Mouse (Mus musculus): ENCODE data around the gene Yy1. TPM values are rescaled to one million over a fixed set of nuclear protein-coding genes. Genes with fewer than 3 reads are reported as not detected.

The Yy1 gene
- polyA plus RNA-seq (2015; fragmentation: Nextera tagmentation; extraction: Ambion mirVana), result 17.4 and 17.6 TPM in 2 replicates

- Histone ChIP-seq H3K4me3 (peak within 1 kb of the TSS; percentile 99), H3K4me2 (replicated peaks) (peak within 1 kb of the TSS; percentile 67), H3K36me3 (peaks cover 7% of the 10 kb centered on the region; the same call in 1 of the 2 replicates), H3K9ac (peak within 1 kb of the TSS; percentile 96), H3K27ac (peak within 1 kb of the TSS; percentile 98), H3K4me1 (peaks cover 32% of the 10 kb centered on the region), H3K27me3 (no peaks in the 10 kb centered on the region), H3K9me3 (no peaks in the 10 kb centered on the region)
- WGBS, result under 1% methylated on average over 80 of the region's 127 CpGs
- peak; percentile 93 for ATAC-seq (ENCODE audit: low FRiP score, low read depth)
Observed at GRCm38 (mm10) chr12:108792546-108793452, at the start of gene Yy1. Gene Yy1 (plus strand): TSS chr12:108792973.

DNA sequence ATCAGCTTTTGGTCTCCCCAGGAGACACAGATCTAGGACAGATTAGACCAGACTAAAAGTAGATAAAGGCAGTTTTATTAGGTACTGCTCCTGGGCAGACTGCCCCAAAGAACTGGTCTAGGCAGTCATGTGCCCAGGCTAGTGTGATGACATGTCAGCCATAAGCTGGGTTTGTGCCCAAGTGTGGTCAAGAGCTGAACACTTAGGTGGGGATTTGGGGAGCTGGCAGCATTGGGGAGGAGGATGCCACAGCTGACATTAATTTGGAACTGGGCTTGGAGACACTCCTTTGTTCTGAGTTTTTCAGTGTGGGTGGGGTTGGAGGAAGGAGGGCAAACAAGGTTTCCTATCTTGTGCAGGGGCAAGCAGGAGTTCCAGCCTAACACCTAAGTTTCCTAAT lies 46.8 kb upstream of the Yy1 start:
- no peaks in the 10 kb centered on the region for H3K27me3 ChIP-seq
- H3K36me3 ChIP-seq, result no peaks in the 10 kb centered on the region
- ATAC-seq (ENCODE audit: low FRiP score, low read depth), result no peak
- H3K9me3 ChIP-seq, result peaks cover 7% of the 10 kb centered on the region
- no peak overlapping the region for H3K4me2 ChIP-seq (replicated peaks)
- H3K9ac ChIP-seq, result no peak overlapping the region
- H3K4me1 ChIP-seq, result no peaks in the 10 kb centered on the region
- H3K27ac ChIP-seq, result no peak overlapping the region
- no peak overlapping the region for H3K4me3 ChIP-seq

DNA sequence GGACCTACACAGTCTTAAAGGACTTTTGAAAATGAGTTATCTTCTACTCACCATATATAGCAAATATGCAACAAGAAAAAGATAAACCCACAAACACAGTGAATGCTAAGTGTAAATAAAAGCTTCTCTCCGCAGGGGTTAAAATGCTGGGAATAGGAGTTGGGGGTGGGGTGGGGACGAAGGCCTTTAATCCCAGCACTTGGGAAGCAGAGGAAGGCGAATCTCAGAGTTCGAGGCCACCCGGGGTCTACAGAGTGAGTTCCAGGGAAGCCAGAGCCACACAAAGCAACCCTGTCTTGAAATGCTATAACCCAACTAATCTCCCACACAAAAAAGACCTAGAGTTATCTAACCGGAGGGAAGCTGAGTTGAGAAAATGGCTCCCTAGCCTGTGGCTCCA lies 43.8 kb upstream of the Yy1 start:
- H3K9me3 ChIP-seq, result peaks cover 7% of the 10 kb centered on the region
- no peak overlapping the region for H3K4me3 ChIP-seq
- no peak overlapping the region for H3K9ac ChIP-seq
- no peaks in the 10 kb centered on the region for H3K36me3 ChIP-seq
- H3K4me1 ChIP-seq, result no peaks in the 10 kb centered on the region
- no peak overlapping the region for H3K4me2 ChIP-seq (replicated peaks)
- H3K27ac ChIP-seq, result no peak overlapping the region
- no peak for ATAC-seq (ENCODE audit: low FRiP score, low read depth)
- no peaks in the 10 kb centered on the region for H3K27me3 ChIP-seq
- 73% methylated on average over 6 of the region's 6 CpGs for WGBS

DNA sequence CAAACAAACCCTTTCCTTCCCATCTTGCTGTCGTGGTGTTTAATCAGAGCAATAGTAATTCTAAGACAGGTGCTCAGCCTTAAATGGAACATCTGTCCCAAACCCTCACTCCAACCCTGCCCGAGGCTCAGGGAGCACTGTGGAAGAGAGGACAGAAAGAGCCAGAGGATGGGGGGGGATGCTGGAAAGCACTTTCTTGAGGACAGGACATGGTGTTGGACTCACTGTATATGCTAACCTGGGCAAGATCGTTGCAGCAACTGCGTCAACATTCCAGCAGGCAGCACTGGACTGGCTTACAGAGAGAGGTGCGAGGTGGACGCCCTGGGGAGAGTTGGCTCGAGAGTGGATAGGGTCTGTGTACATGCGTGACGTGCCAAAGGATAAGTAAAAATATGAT lies 43.3 kb upstream of the Yy1 start:
- WGBS, result 81% methylated on average over 9 of the region's 9 CpGs

GRCm38 (mm10) chr12:108750226-108750625 lies 42.5 kb upstream of the Yy1 start:
- Histone ChIP-seq H3K27me3 (no peaks in the 10 kb centered on the region), H3K4me3 (no peak overlapping the region), H3K36me3 (no peaks in the 10 kb centered on the region), H3K4me2 (replicated peaks) (no peak overlapping the region), H3K9me3 (peaks cover 7% of the 10 kb centered on the region), H3K9ac (no peak overlapping the region), H3K4me1 (no peaks in the 10 kb centered on the region), H3K27ac (no peak overlapping the region)
- WGBS, result 77% methylated on average over 3 of the region's 3 CpGs
- ATAC-seq (ENCODE audit: low FRiP score, low read depth), result no peak

More for the DNA sequence above, 43.3 kb upstream of the Yy1 start:
- H3K9ac ChIP-seq, result no peak overlapping the region
- H3K27me3 ChIP-seq, result no peaks in the 10 kb centered on the region
- H3K4me2 ChIP-seq (replicated peaks), result no peak overlapping the region
- ATAC-seq (ENCODE audit: low FRiP score, low read depth), result no peak
- no peak overlapping the region for H3K4me3 ChIP-seq
- no peaks in the 10 kb centered on the region for H3K4me1 ChIP-seq
- no peak overlapping the region for H3K27ac ChIP-seq
- H3K36me3 ChIP-seq, result no peaks in the 10 kb centered on the region
- H3K9me3 ChIP-seq, result peaks cover 7% of the 10 kb centered on the region

DNA sequence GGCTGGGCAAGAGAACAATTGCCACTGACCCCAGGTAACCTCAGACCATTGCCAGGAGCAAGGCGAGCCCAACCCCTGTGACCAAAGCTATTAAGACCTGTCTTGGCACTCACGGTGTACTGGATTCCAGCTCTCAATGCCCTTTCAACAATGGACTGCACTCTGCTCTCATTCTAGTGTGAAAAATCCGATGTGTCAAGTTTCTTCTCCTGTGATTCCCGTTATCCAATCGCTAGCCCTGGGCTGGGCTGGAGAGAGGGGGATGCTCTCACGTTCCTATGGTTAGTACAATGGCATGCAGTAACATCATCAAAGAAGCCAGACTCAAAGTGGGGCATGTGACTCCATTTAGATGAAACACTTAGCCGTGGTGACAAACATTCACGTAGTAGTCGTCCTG lies 41.0 kb upstream of the Yy1 start:
- no peaks in the 10 kb centered on the region for H3K4me1 ChIP-seq
- peaks cover 7% of the 10 kb centered on the region for H3K9me3 ChIP-seq
- no peak overlapping the region for H3K27ac ChIP-seq
- no peak overlapping the region for H3K4me3 ChIP-seq
- 61% methylated on average over 9 of the region's 9 CpGs for WGBS
- H3K9ac ChIP-seq, result no peak overlapping the region
- no peaks in the 10 kb centered on the region for H3K36me3 ChIP-seq
- no peaks in the 10 kb centered on the region for H3K27me3 ChIP-seq
- H3K4me2 ChIP-seq (replicated peaks), result no peak overlapping the region
- ATAC-seq (ENCODE audit: low FRiP score, low read depth), result no peak

DNA sequence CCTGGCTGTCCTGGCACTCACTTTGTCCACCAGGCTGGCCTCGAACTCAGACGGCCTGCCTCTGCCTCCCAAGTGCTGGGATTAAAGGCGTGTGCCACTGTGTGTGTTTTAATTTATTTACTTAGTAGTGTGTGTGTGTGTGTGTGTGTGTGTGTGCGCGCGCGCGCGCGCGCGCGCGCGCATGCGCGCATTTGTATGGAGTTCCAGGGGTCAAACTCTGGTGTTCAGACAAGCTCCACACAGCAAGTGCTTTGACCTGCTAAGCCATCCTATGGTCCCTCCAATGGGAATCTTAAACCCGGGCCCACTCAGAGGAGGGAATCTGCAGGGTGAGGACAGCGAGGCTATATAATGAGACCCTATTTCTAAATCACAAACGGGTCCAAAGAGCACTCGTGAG lies 37.6 kb upstream of the Yy1 start:
- Histone ChIP-seq H3K27ac (no peak overlapping the region), H3K9me3 (no peaks in the 10 kb centered on the region), H3K4me3 (no peak overlapping the region), H3K36me3 (no peaks in the 10 kb centered on the region), H3K9ac (no peak overlapping the region), H3K4me2 (replicated peaks) (no peak overlapping the region), H3K27me3 (no peaks in the 10 kb centered on the region), H3K4me1 (no peaks in the 10 kb centered on the region)
- ATAC-seq (ENCODE audit: low FRiP score, low read depth), result no peak
- 89% methylated on average over 21 of the region's 21 CpGs for WGBS

DNA sequence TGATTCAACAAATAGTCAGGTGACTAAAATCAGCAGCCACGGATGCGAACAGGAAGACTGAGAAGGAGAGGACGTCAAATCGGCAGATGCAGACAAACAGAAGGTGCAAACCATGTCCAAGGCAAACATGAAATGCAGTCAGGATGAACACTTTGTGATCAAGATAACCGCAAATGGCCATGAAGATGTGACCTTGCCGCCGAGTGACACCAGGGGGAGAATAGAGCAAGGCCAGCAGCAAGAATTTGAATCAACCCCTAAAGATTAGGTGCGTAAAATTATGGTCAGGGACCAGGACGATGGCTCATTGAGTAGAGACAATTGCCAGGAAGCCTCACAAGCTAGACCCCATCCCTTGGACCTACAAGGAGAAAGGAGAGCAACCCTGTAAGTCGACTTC lies 36.2 kb upstream of the Yy1 start:
- no peaks in the 10 kb centered on the region for H3K4me1 ChIP-seq
- no peaks in the 10 kb centered on the region for H3K27me3 ChIP-seq
- no peak overlapping the region for H3K4me3 ChIP-seq
- H3K9me3 ChIP-seq, result no peaks in the 10 kb centered on the region
- no peak for ATAC-seq (ENCODE audit: low FRiP score, low read depth)
- 93% methylated on average over 10 of the region's 10 CpGs for WGBS
- no peaks in the 10 kb centered on the region for H3K36me3 ChIP-seq
- H3K27ac ChIP-seq, result no peak overlapping the region
- no peak overlapping the region for H3K9ac ChIP-seq
- H3K4me2 ChIP-seq (replicated peaks), result no peak overlapping the region

GRCm38 (mm10) chr12:108757717-108758257 lies 35.0 kb upstream of the Yy1 start:
- H3K27ac ChIP-seq, result no peak overlapping the region
- H3K27me3 ChIP-seq, result no peaks in the 10 kb centered on the region
- no peaks in the 10 kb centered on the region for H3K9me3 ChIP-seq
- H3K36me3 ChIP-seq, result no peaks in the 10 kb centered on the region
- peak overlapping the region; percentile 52 for H3K4me3 ChIP-seq
- WGBS, result under 1% methylated on average over 41 of the region's 41 CpGs
- H3K4me1 ChIP-seq, result no peaks in the 10 kb centered on the region
- H3K9ac ChIP-seq, result peak overlapping the region; percentile 67
- ATAC-seq (ENCODE audit: low FRiP score, low read depth), result peak; percentile 99
- peak overlapping the region; percentile 67 for H3K4me2 ChIP-seq (replicated peaks)

- Histone ChIP-seq H3K36me3 (no peaks in the 10 kb centered on the region), H3K4me2 (replicated peaks) (peak overlapping the region; percentile 67), H3K9ac (no peak overlapping the region), H3K27ac (no peak overlapping the region), H3K4me1 (no peaks in the 10 kb centered on the region), H3K27me3 (no peaks in the 10 kb centered on the region), H3K9me3 (no peaks in the 10 kb centered on the region), H3K4me3 (peak overlapping the region; percentile 52)
- 79% methylated on average over 8 of the region's 8 CpGs for WGBS
- no peak for ATAC-seq (ENCODE audit: low FRiP score, low read depth)
Observed at GRCm38 (mm10) chr12:108758273-108758672, 34.5 kb upstream of the Yy1 start.

GRCm38 (mm10) chr12:108758682-108759081 lies 34.1 kb upstream of the Yy1 start:
- ATAC-seq (ENCODE audit: low FRiP score, low read depth), result no peak
- Histone ChIP-seq H3K27me3 (no peaks in the 10 kb centered on the region), H3K36me3 (no peaks in the 10 kb centered on the region), H3K4me1 (no peaks in the 10 kb centered on the region), H3K9ac (no peak overlapping the region), H3K27ac (no peak overlapping the region), H3K9me3 (no peaks in the 10 kb centered on the region), H3K4me2 (replicated peaks) (no peak overlapping the region; the same call in 1 of the 2 replicates), H3K4me3 (no peak overlapping the region)
- WGBS, result 90% methylated on average over 13 of the region's 13 CpGs

- no peak overlapping the region for H3K4me3 ChIP-seq
- 76% methylated on average over 11 of the region's 11 CpGs for WGBS
- no peak overlapping the region for H3K4me2 ChIP-seq (replicated peaks)
- H3K27ac ChIP-seq, result no peak overlapping the region
- no peak for ATAC-seq (ENCODE audit: low FRiP score, low read depth)
- no peaks in the 10 kb centered on the region for H3K4me1 ChIP-seq
- H3K9me3 ChIP-seq, result no peaks in the 10 kb centered on the region
- H3K36me3 ChIP-seq, result no peaks in the 10 kb centered on the region
- H3K27me3 ChIP-seq, result no peaks in the 10 kb centered on the region
- H3K9ac ChIP-seq, result no peak overlapping the region
Observed at GRCm38 (mm10) chr12:108759266-108759665, 33.5 kb upstream of the Yy1 start.
